Mouse (Mus musculus) activated CD4-positive, CD25-positive, alpha-beta regulatory T cell (primary cell): ENCODE measurements around the gene Lmod3. TPM values are rescaled to one million over a fixed set of nuclear protein-coding genes. Genes with fewer than 3 reads are reported as not detected.

ENCODE experiments used
- polyA plus RNA-seq, 2 experiments: library from polyadenylated mRNA; unstranded; fragments of 100-300 nt; shearing (Covaris generic); gene quantifications; one replicate each; pipeline ENCODE4 v1.2.1; 2017

The Lmod3 gene
- under 1 TPM in 1 of 2 experiments, not detected in 1; 0.07 TPM for polyA plus RNA-seq

GRCm38 (mm10) chr6:97252711-97253221, at the start of gene Lmod3:
Gene Lmod3 (minus strand): TSS chr6:97252759.

GRCm38 (mm10) chr6:97210191-97210961, 42.2 kb downstream of the Lmod3 start, which contains the start of gene Arl6ip5:
Gene Arl6ip5 (plus strand): TSS chr6:97210689.

GRCm38 (mm10) chr6:97205439-97205885, 47.1 kb downstream of the Lmod3 start, which contains the start of gene Uba3:
Gene Uba3 (minus strand): TSS chr6:97205647.

Other genes starting within 250 kb of the Lmod3 start
- gene Fam19a4, start 192.3 kb downstream of the Lmod3 start, polyA plus RNA-seq: not detected
- gene Eogt, start 103.6 kb downstream of the Lmod3 start, polyA plus RNA-seq: 10 to 100 TPM; 12.1 to 17.4 TPM
- 10 to 100 TPM; 31.9 to 35.4 TPM for gene Tmf1, start 73.6 kb downstream of the Lmod3 start, polyA plus RNA-seq
- gene Uba3, start 47.1 kb downstream of the Lmod3 start, polyA plus RNA-seq: 10 to 100 TPM; 38.6 to 45.0 TPM
- 100 to 1,000 TPM; 249 to 286 TPM for gene Arl6ip5, start 42.1 kb downstream of the Lmod3 start, polyA plus RNA-seq